Mouse (Mus musculus): ENCODE data around the gene Hist4h4.

DNA sequence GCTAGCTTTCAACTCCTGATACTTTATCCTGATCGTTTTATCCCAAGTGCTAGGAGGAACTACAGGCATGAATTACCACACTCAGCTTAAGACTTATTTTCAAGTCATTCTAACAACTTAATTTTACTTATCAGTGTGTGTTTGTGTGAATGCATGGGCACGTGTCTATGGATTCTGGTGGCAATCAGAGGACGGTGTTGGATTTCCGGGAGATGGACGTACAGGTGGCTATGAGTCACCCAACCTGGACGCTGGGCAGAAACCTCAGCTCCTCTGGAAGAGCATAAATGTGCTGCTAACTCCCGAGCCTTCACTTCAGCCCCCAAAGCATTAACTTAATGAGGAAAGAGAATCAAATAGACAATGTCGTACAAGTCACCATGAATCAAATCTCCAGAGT lies 20.8 kb upstream of the Hist4h4 start:
- TF ChIP-seq CTCF (IDR thresholded peaks at IDR 0.05; ENCODE audit: low read depth, low read length) (no peak), POLR2A (IDR thresholded peaks at IDR 0.05; ENCODE audit: extremely low read depth, insufficient read depth, low read length) (no peak)

All from liver, adult 2 months (tissue).